Mouse (Mus musculus): Measurements from ENCODE around the gene Dgkh. TPM values are rescaled to one million over a fixed set of nuclear protein-coding genes. Genes with fewer than 3 reads are reported as not detected.

Dgkh gene
- total RNA-seq, 2 experiments from 2014 or later = 76.6 to 81.8 TPM

GRCm38 (mm10) chr14:78548807-78549206 lies 183.8 kb downstream of the Dgkh start:
- DNase-seq (ENCODE audit: low spot score in 2 of 2) = no peak

- no peak for DNase-seq (ENCODE audit: low spot score in 2 of 2)
Measured at GRCm38 (mm10) chr14:78541319-78541718, 191.3 kb downstream of the Dgkh start.

GRCm38 (mm10) chr14:78539821-78540220 lies 192.8 kb downstream of the Dgkh start:
- DNase-seq (ENCODE audit: low spot score in 2 of 2) = no peak

- no peak for DNase-seq (ENCODE audit: low spot score in 2 of 2)
Measured at GRCm38 (mm10) chr14:78538572-78539320, 193.8 kb downstream of the Dgkh start.

GRCm38 (mm10) chr14:78537551-78537950 lies 195.0 kb downstream of the Dgkh start:
- DNase-seq (ENCODE audit: low spot score in 2 of 2) = peak; percentile 35 to 66

- peak; percentile 92 to 97 for DNase-seq (ENCODE audit: low spot score in 2 of 2)
Measured at GRCm38 (mm10) chr14:78536281-78537165, 196.1 kb downstream of the Dgkh start, which contains the start of gene Akap11. Gene Akap11, minus strand, starts transcription at chr14:78536808.

GRCm38 (mm10) chr14:78535366-78535765 lies 197.2 kb downstream of the Dgkh start:
- DNase-seq (ENCODE audit: low spot score in 2 of 2) = no peak

GRCm38 (mm10) chr14:78534651-78535050 lies 197.9 kb downstream of the Dgkh start:
- DNase-seq (ENCODE audit: low spot score in 2 of 2) = no peak

- DNase-seq (ENCODE audit: low spot score in 2 of 2) = no peak
Measured at GRCm38 (mm10) chr14:78533701-78534100, 198.9 kb downstream of the Dgkh start.

GRCm38 (mm10) chr14:78532345-78532744 lies 200.2 kb downstream of the Dgkh start:
- DNase-seq (ENCODE audit: low spot score in 2 of 2) = no peak

- no peak for DNase-seq (ENCODE audit: low spot score in 2 of 2)
Measured at GRCm38 (mm10) chr14:78530256-78530655, 202.3 kb downstream of the Dgkh start.

GRCm38 (mm10) chr14:78528461-78529425 lies 203.8 kb downstream of the Dgkh start:
- DNase-seq (ENCODE audit: low spot score in 2 of 2) = no peak

- no peak for DNase-seq (ENCODE audit: low spot score in 2 of 2)
Measured at GRCm38 (mm10) chr14:78526907-78527306, 205.7 kb downstream of the Dgkh start.

- no peak for DNase-seq (ENCODE audit: low spot score in 2 of 2)
Measured at GRCm38 (mm10) chr14:78526475-78526874, 206.1 kb downstream of the Dgkh start.

GRCm38 (mm10) chr14:78525611-78526457 lies 206.7 kb downstream of the Dgkh start:
- DNase-seq (ENCODE audit: low spot score in 2 of 2) = no peak

- no peak for DNase-seq (ENCODE audit: low spot score in 2 of 2)
Measured at GRCm38 (mm10) chr14:78525059-78525458, 207.5 kb downstream of the Dgkh start.

- no peak for DNase-seq (ENCODE audit: low spot score in 2 of 2)
Measured at GRCm38 (mm10) chr14:78510713-78511112, 221.9 kb downstream of the Dgkh start.

GRCm38 (mm10) chr14:78509791-78510190 lies 222.8 kb downstream of the Dgkh start:
- DNase-seq (ENCODE audit: low spot score in 2 of 2) = no peak

Data from layer of hippocampus, postnatal 14 days (tissue).